Mouse (Mus musculus) testis, adult 2 months (tissue): Measurements from ENCODE around the gene Ccl22. TPM values are rescaled to one million over a fixed set of nuclear protein-coding genes. Genes with fewer than 3 reads are reported as not detected.

Experiments used
- H3K27ac ChIP-seq: fragments of 200-500 bp; 2 replicates; pipeline ENCODE4 v1.5.1; 2012; ENCODE audit warnings: low read depth, low read length; ENCODE audit not compliant: control insufficient read depth, insufficient read depth
- H3K27me3 ChIP-seq: fragments of 200-500 bp; 2 replicates; pipeline ENCODE4 v1.6.1; 2012; ENCODE audit warnings: mild to moderate bottlenecking, low read length, moderate library complexity; ENCODE audit not compliant: control insufficient read depth, insufficient read depth
- H3K36me3 ChIP-seq: fragments of 200-500 bp; 2 replicates; pipeline ENCODE4 v1.6.1; 2012; ENCODE audit warnings: mild to moderate bottlenecking, low read length; ENCODE audit not compliant: control insufficient read depth, insufficient read depth
- H3K4me1 ChIP-seq: fragments of 200-500 bp; 2 replicates; pipeline ENCODE4 v1.6.1; 2012; ENCODE audit warnings: low read length; ENCODE audit not compliant: control insufficient read depth, insufficient read depth
- H3K4me3 ChIP-seq: fragments of 200-500 bp; 2 replicates; pipeline ENCODE4 v1.5.1; 2012; ENCODE audit warnings: low read depth, mild to moderate bottlenecking, low read length, moderate library complexity, mixed read lengths; ENCODE audit not compliant: control insufficient read depth
- CTCF ChIP-seq: fragments of 200-500 bp; IDR thresholded peaks from 2 replicates; pipeline ENCODE4 v1.5.1; 2012; ENCODE audit warnings: low read depth, mild to moderate bottlenecking, inconsistent platforms, low read length, moderate library complexity; ENCODE audit not compliant: control insufficient read depth, insufficient read depth, insufficient replicate concordance
- POLR2A ChIP-seq: fragments of 200-500 bp; IDR thresholded peaks from 2 replicates; pipeline ENCODE4 v1.6.1; 2012; ENCODE audit warnings: low read depth, mild to moderate bottlenecking, inconsistent platforms, low read length, moderate library complexity; ENCODE audit not compliant: control insufficient read depth
- polyA plus RNA-seq: library from polyadenylated mRNA; depleted of rRNA; stranded (reverse); fragments of >200 nt; gene quantifications from 2 replicates; pipeline ENCODE4 v1.2.3, GENCODE M21; 2012; rRNA removed

Gene Ccl22
- polyA plus RNA-seq, 1 experiment: 9.5 TPM

- Histone ChIP-seq H3K4me1 (no peaks in the 10 kb centered on the region), H3K36me3 (no peaks in the 10 kb centered on the region), H3K27me3 (no peaks in the 10 kb centered on the region), H3K27ac (no peak overlapping the region), H3K4me3 (no peak overlapping the region)
- TF ChIP-seq CTCF (no peak), POLR2A (no peak)
These were observed 55.0 kb downstream of the Ccl22 start for GRCm38 (mm10) chr8:94800278-94800968.

Other genes starting within 250 kb of the Ccl22 start
- 3.1 and 4.2 TPM in 2 replicates for gene Cpne2, start 212.6 kb upstream of the Ccl22 start, polyA plus RNA-seq
- gene Rspry1, start 143.7 kb upstream of the Ccl22 start, polyA plus RNA-seq: 20.3 and 24.1 TPM in 2 replicates
- gene Fam192a, start 143.6 kb upstream of the Ccl22 start, polyA plus RNA-seq: 25.1 TPM in 2 replicates
- gene Arl2bp, start 79.0 kb upstream of the Ccl22 start, polyA plus RNA-seq: 407 and 443 TPM in 2 replicates
- gene Pllp, start 49.3 kb upstream of the Ccl22 start, polyA plus RNA-seq: 0.65 and 2.8 TPM in 2 replicates
- gene Cx3cl1, start 26.4 kb downstream of the Ccl22 start, polyA plus RNA-seq: 5.4 and 6.4 TPM in 2 replicates
- gene Ccl17, start 64.9 kb downstream of the Ccl22 start, polyA plus RNA-seq: 2.0 and 2.7 TPM in 2 replicates
- gene Coq9, start 92.7 kb downstream of the Ccl22 start, polyA plus RNA-seq: 52.1 and 74.1 TPM in 2 replicates
- 58.3 and 77.3 TPM in 2 replicates for gene Ciapin1, start 92.8 kb downstream of the Ccl22 start, polyA plus RNA-seq
- gene Polr2c, start 111.9 kb downstream of the Ccl22 start, polyA plus RNA-seq: 54.8 and 58.9 TPM in 2 replicates
- 1.5 and 1.6 TPM in 2 replicates for gene Dok4, start 130.7 kb downstream of the Ccl22 start, polyA plus RNA-seq
- gene Ccdc102a, start 172.5 kb downstream of the Ccl22 start, polyA plus RNA-seq: 0.59 and 2.1 TPM in 2 replicates
- 0.15 and 0.26 TPM in 2 replicates for gene Adgrg5, start 178.1 kb downstream of the Ccl22 start, polyA plus RNA-seq
- gene Adgrg1, start 229.2 kb downstream of the Ccl22 start, polyA plus RNA-seq: 44.0 and 62.3 TPM in 2 replicates